Mouse (Mus musculus): ENCODE measurements around the gene Nipbl.

Nipbl gene

DNA sequence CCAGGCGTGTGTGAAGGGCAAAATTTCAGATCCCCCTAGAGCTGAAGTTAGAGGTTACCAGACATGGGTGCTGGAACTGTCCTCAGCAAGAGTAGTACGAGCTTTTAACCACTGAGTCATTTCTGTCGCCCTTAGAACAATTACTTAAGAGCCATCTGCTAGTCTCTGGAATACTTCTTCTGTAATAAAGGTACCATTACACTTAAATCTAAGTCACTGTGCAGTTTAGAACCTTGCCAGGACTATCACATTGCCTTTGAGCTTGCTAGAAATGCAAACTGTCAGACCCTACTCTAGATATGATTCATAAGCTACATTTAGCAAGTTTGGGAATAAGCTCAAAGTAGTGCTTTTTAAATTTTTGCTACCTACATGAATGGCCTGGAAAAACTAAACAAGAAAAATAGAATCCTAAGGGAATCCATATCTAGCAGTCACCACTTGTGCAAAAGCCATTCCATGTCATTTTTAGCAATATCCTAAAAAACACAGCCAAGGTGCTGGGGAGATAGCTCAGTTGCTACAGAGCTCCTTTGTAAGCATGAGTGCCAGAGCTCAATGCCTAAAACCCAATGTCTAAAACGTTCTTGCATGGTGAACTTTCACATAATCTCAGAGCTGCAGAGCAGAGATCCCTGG lies 27.6 kb downstream of the Nipbl start:
- DNase-seq (ENCODE audit: low spot score), result no peak

DNA sequence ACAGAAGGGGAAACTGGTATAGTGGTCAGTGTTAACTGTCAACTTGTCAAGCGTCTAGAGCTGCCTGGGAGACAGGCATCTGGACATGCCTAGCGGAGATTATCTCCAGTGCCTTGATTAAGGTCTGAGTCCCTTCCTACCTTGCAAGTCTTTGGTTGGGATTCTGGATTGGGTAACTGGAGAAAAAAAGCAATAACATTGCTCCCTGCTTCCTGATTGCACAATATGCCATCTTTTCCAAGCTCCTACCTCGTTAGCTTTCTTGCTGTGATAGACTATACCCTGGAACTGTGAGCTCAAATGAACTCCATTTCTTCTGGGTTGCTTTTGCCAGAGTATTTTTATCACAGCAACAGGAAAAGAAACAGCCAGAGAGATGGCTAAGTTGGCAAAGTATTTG lies 30.9 kb downstream of the Nipbl start:
- no peak for DNase-seq (ENCODE audit: low spot score)

DNA sequence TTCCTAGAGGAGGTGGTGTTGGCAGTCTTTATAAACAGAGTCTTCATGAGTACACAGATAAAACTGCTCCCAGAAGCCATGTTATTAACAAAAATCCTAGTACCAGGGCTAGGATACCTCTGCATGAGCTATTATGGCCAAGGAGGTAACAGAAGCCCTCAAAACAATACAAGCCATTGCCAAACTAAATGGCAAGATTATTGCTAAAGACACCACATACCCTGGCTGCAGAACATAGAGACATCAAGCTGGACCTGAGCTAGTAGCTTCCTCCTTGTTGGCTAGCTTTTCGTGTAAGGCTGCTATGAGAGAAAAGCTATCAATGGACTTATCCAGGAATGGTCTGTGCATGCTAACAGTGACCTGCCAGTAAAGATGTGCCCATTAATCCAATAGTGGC lies 32.4 kb downstream of the Nipbl start:
- DNase-seq (ENCODE audit: low spot score), result no peak

DNA sequence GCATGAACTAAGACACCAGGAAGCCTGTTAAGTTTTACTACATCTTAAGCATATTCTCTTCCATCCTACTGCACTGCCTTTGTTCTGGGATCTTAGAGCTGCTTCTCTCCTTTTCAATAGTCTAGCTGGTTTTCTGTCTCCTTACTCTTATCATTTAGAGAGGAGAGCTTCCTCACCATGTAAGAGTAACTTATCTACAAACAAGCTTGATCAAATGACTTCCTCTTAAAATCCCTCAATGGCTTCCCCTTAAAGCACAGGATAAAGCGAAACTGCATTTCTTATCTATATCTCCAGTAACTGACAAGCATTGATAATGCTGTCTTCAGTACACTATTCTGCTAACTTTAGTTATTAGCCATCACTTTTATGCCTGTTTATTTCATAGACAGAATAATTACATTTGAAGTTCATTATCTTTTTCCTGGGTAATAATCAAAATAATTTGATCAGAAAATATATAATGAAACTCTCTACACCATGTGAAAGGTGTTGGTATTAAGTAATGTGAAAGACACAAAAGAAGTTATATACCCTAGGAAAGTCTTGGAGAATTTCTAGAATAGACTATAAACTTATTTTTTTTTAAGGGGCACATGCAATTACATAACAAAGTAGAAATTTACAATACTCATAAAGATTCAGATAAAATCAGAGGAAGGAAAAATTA lies 33.0 kb downstream of the Nipbl start:
- DNase-seq (ENCODE audit: low spot score), result no peak

DNA sequence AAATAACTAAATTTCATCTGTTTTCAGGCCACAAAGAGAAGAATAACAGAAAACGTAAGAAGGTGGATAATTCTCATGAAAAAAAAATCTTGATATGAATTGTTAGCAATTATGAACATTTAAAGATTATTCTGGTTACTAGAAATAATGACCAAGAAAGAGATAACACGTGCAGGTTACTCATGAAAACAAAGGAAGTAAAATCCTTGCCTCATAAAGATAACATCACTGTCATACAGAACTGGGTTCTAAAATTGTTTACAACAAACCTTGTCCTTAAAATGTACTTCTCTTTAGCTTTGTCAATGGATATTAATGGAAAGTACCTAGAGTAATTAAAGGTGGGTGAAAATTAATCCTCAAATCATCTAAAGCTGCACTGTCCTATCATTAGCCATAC lies 37.2 kb downstream of the Nipbl start:
- no peak for DNase-seq (ENCODE audit: low spot score)

DNA sequence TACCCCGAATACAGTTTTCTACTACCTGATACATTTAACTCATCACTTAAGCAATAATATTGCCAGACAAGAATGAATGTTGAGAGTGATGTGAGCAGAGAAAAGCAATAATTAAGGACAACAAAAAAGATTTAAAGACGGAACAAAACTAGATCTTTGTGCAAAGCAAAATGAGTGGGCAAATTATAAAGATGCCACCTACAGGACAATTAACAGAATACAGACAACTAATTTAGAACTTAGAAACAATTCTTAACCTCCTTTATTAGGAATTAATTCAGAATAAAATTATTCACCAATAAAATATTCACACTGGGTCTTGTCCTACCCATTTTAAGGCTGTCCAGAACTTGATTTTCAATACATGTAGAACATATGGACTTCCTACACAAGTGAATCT lies 38.0 kb downstream of the Nipbl start:
- DNase-seq (ENCODE audit: low spot score), result no peak

DNA sequence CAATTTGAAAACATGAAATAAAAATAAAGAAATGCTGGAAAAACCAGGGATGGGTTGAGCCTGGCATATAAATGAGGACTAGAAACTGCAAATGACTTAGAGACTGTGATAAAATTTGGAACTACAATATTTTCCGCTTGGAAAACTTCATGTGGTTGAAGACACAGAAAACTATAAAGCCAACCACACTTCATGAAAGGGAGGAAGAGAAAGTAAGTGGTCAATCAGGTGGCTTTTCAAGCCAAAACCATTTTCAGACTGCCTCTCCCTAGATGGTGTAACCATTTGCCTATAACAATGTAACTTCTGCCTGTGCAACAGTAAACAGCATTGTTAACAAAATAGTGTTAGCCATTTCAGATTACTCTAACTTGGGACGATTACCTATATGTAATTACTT lies 41.7 kb downstream of the Nipbl start:
- DNase-seq (ENCODE audit: low spot score), result no peak

DNA sequence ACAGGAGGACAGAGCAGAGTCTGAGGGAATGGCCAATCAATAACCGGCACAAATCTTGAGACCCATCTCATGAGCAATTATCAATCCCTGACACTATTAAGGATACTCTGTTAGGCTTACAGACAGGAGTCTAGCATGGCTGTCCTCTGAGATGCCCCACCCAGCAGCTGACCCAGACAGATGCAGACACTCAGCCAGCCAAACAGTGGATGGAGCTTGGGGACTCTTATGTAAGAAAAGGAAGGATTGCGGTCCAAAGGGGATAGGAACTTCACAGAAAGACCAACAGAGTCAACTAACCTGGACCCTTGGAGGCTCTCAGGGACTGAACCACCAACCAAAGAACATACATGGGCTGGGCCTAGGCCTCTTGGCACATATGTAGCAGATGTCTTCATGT lies 42.7 kb downstream of the Nipbl start:
- DNase-seq (ENCODE audit: low spot score), result no peak

DNA sequence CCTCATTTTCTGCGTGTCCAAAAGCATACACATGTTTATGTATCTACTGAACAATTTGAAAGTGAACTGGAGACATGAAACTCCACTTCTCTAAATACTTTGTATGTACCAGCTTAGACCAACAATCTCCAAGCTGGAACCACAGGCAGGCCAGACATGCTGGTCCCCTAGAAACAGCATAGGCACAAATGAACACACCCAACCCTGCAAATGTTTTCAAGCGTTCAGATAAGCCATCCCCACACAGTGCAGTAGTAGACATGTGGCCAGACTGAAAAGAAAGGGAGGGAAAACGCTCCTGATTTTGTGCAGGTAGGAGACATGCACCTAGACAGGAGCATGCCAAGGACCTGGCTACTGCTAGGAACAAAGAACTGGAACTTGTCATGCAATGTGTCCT lies 52.5 kb downstream of the Nipbl start:
- DNase-seq (ENCODE audit: low spot score), result no peak

DNA sequence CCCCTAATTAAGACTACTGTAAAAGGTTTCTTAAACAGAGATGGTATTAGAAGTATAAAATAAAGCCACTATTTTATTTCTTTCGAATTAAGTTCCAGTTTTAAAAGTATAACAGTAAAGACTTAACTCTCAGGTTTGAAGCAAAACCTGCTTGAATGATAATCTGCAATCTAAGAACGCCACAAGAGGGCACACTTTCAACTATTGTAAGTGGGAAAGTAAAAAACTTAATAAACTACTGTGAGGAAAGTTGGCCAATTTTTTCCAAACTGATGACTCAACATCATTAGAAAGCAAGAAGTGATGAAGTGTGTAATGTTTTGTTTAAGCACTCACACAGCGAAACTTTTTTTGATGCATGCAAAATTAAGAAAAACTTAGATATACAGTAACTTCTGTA lies 62.0 kb downstream of the Nipbl start:
- DNase-seq (ENCODE audit: low spot score), result no peak

DNA sequence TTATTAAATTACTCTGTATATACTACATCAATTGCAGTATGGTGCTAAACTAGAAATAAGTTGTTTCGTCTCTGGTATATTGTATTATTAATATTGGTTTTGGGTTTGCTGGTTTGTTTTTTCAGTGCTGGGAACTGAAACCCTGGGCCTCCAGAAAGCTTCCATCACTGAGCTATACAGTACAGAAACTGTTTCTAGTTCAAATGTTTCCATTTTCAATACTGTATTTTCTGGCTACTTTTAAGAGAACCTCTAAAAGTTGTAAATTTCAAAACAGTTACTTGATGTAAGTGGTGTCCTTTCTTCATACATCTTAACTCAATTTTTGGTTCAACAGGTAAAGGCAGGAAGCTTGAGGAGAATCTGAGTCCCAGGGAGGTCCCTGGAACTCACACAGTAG lies 68.6 kb downstream of the Nipbl start:
- no peak for DNase-seq (ENCODE audit: low spot score)

DNA sequence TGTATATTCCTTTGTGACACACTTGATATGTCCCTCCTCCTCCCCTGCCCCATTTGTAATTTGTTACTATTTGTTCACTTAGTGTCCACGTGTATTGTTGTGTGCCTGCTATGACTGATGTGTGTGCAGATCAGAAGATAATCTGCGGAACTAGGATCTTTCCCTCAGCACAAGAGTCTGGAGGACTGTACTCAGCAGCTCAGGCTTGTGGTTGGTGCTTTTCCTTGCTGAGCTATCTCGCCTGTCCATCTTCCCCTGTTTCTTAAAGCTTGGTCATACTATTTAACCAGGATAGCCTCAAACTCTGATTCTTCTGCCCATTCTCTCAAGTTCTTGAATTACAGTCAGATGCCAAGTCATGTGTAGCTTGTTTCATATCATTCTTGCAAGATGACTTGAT lies 69.5 kb downstream of the Nipbl start:
- DNase-seq (ENCODE audit: low spot score), result no peak

DNA sequence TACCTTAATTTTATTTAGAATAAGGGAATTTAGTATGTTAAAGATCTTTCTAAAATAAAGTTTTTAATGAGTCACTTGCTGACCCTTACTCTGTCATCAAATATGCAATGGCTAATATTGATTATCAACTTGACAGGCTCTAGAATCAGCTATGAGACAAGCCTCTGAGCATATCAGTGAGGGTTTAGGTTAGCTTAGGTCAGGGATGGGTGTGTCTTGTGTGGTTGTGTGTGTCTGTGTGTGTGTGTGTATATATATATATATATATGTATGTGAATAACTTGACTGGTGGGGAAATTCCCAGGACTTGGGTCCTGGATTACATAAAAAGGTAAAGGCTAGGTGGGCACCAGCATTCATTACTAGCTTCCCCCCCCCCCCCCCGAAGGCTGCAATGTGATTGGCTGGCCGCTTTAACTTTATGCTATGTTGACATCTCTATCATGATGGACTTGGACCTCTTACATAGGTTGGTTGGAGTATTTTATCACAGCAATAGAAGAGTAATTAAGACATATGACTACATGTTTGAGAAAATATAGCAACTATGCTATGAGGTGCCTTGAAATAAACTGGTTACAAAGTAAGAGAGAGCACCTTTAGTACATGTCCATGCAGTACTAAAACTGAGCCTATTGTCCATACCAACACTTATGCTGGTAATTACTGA lies 97.0 kb downstream of the Nipbl start:
- no peak for DNase-seq (ENCODE audit: low spot score)

DNA sequence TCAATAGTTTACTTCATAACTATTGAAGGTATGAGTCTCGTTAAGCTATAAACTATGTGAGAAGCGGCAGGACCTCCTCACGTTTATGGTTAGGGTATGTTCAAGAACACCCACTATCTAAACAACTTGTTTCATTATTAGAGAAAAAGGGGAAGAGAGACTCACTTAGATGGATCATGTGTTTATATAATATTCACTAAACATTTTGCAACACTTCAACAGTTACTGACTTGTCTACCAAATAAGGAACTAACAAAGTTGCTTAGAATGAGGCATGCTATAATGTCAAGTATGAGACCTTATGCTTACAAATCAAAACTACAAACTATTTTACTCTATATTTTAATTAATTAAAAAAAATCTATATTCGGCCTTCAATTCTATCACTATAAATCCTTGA lies 103.7 kb downstream of the Nipbl start:
- no peak for DNase-seq (ENCODE audit: low spot score)

DNA sequence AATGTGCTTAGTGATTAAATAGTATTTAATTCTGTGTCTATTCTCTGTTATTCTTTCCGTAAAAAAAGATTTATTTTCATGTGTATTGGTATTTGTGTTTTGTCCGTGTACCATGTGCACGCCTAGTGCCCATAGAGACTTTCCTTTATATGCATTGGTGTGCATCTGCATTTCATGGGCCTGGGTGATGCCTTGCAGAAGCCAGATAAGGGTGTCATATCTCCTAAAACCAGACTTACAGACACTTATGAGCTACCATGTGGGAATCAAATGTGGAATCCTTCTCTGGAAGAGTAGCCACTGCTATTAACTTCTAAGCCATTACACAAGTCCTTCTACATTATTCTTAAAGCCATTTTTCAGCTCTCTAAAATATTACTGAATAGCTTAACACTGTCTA lies 112.7 kb downstream of the Nipbl start:
- no peak for DNase-seq (ENCODE audit: low spot score)

DNA sequence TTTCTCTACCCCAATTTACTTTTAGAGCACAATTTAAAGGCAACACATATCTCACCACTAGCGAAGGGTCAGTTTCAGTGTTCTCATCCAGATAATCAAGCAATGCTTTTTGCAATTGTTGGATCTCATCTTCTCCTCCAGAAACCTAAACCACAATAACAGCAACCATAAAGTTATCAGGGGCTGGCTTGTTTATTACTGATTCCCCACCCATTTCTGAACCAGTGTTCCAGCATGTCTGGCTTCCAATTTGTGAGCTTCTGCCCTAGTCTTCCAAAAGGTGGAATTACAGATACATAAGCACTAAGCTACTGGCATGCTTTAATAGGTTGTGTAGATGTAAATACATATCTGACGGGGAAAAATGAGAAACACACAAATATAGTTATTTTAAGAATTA lies 118.6 kb downstream of the Nipbl start:
- DNase-seq (ENCODE audit: low spot score), result no peak

DNA sequence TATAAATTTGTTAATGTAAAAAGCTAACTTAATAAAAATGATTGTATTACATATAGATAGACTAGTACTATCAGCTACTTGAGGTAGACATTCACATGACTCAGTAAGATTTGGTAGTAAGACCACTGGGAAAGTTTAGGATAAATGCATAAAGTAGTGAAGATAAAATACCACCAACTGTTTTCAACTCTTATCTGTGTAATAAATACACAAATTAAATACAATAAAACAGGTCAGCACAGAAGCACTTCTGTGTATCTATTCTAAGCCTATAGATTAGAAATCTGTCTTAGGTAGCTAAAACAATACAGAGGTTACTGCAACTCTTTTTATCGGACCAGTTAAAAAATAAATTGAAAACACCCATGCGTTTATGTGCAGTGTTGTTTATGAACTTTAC lies 119.4 kb downstream of the Nipbl start:
- no peak for DNase-seq (ENCODE audit: low spot score)

DNA sequence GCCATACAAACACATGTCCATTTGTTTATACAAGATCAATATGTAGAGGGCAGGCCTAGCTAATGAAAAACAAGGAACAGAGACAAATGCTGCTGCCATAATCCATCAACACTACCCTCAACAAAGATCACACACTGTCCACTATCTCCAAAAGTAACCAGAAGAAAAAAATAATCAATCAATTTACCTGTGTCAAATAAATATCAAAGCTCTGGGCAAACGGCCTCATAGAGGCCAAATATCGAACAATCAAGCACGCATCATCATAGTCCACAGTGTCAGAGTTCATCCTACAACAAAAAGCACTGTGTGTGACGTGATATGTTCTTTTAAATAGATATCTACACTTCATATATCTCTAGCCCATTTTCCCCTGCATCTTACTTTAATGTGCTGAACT lies 120.2 kb downstream of the Nipbl start:
- no peak for DNase-seq (ENCODE audit: low spot score)

DNA sequence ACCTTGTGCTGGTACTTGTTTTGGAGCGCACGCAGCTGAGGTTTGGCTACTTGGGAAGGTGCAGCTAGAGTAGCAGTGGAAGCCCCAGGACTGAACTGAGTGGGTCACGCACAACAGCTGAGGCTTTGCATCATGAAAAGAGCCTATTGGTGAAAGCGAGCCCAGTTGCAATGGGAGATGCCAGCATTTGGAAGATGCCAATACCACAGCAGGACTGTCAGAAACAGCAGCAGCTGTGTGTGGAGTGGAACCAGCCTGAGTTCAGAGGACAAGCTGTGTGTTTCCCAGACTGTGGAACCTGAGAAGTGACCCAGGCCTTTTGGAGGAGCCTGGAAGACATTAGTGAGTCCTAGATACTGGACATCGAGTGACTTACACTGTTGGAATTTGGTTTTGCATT lies 122.8 kb downstream of the Nipbl start:
- no peak for DNase-seq (ENCODE audit: low spot score)

DNA sequence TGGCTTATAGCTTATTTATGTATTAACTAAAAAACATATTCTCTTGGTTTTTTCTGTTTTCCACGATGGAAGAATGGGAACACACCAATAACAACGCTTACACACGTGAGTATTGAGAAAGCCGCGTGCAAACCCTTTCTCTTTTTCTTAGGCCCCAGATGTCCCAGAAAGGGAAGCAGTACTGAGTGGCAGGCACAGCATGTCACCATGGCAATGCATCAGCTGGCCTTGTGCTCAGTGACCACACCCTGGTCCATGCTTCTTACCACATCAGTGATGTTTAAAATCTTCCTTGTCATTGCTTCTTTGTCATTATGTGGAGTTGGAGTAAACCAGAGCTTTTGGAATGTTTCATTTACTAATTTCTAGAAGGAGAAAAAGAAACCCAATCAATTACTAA lies 125.1 kb downstream of the Nipbl start:
- no peak for DNase-seq (ENCODE audit: low spot score)

DNA sequence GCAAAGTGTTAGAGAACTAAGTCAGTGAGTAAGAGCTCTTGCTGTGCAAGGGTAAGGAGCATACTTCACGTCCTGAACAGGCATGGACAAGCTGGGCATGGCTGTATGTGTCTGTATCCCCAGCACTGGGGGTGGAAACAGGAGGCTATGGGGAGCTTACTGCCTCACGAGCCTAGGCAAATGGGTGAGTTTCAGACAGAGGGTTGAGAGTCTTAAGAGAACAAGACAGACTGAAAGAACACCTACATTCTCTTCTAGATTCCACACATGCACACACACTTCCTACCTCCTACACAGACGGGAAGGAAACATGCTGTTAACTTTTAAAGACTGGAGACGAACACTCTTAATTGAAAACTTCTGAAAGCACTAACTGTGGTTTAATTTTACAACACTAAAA lies 126.9 kb downstream of the Nipbl start:
- no peak for DNase-seq (ENCODE audit: low spot score)

DNA sequence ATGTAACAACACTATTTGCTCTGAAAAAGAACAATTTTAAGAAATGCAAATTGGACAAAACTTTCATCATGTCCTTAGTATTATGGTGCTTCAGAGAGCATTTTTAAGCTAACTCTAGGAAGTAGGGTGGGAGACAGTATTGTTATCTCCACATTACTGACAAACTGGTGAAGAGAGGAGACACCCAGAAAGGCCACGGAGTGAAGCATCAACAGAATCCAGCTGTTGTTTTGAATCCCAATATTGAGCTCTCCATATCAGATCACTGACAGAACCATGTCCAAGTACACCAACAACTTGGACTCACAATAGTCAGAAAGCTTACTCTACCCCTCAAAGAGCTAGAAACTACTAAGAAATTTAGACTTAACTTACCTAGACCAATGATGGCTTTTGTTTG lies 138.8 kb downstream of the Nipbl start:
- DNase-seq (ENCODE audit: low spot score), result no peak

DNA sequence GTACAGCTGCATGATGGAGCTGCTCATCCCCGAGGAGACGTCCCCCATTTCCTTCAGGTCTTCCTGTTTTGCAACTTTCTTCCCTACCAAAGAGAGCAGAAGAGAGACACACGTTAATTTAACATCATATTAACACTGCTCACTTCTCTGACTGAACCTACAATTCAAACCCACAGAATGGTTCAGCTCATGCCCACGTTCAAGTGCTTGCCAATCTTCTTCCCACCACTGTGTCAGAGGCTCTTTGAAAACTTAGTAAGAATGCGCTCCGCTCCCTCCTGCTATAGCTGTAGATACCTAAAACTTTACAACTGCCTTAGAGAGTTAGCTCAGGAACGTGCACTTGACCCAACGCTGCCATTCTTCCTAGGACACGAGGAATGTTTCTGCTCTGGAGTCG lies 141.3 kb downstream of the Nipbl start:
- no peak for DNase-seq (ENCODE audit: low spot score)

DNA sequence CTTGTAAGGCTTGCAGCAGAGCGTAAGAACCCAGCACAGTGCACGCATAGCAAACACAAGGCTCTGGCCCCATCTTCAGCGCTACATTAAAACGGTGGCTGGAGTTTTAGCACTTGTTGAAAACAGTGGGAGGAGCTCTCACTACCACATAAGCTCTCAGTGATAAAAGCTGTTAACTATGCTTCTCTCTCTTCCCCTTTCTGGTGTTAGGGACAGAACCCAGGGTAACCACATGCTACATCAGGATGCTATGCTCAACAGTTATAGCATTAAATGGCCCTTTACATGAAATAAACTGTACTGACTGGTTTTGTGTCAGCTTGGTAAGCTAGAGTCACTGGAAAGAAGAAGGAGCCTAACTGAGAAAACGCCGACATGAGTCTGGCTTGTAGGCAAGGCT lies 150.1 kb downstream of the Nipbl start:
- DNase-seq (ENCODE audit: low spot score), result no peak
